Mouse (Mus musculus): ENCODE measurements around the gene Nrxn3. TPM values are rescaled to one million over a fixed set of nuclear protein-coding genes. Genes with fewer than 3 reads are reported as not detected.

Nrxn3 gene
- polyA plus RNA-seq, 1 experiment: 0.47 TPM

- Histone ChIP-seq H3K27me3 (ENCODE audit: control insufficient read depth, insufficient read depth, low read length) (no peaks in the 10 kb centered on the region), H3K4me1 (ENCODE audit: control insufficient read depth, insufficient read depth, insufficient read length, low read length) (no peaks in the 10 kb centered on the region), H3K4me3 (ENCODE audit: low read depth, low read length) (no peak overlapping the region), H3K36me3 (ENCODE audit: control insufficient read depth, insufficient read depth, low read length) (no peaks in the 10 kb centered on the region), H3K27ac (ENCODE audit: insufficient read depth, low read depth, low read length) (no peak overlapping the region)
- TF ChIP-seq CTCF (IDR thresholded peaks at IDR 0.05; ENCODE audit: extremely low read depth, insufficient read length, insufficient replicate concordance, low read depth, low read length) (no peak), POLR2A (IDR thresholded peaks at IDR 0.05; ENCODE audit: low read depth, low read length) (no peak)
- WGBS: 68% methylated on average over 4 of the region's 4 CpGs
Measured at GRCm38 (mm10) chr12:89995392-89995791, 1272.7 kb downstream of the Nrxn3 start.

- TF ChIP-seq POLR2A (IDR thresholded peaks at IDR 0.05; ENCODE audit: low read depth, low read length): no peak
- TF ChIP-seq CTCF (IDR thresholded peaks at IDR 0.05; ENCODE audit: extremely low read depth, insufficient read length, insufficient replicate concordance, low read depth, low read length): no peak
- WGBS: 81% methylated on average over 2 of the region's 2 CpGs
- no peaks in the 10 kb centered on the region for H3K36me3 ChIP-seq (ENCODE audit: control insufficient read depth, insufficient read depth, low read length)
- no peaks in the 10 kb centered on the region for H3K27me3 ChIP-seq (ENCODE audit: control insufficient read depth, insufficient read depth, low read length)
- no peaks in the 10 kb centered on the region for H3K4me1 ChIP-seq (ENCODE audit: control insufficient read depth, insufficient read depth, insufficient read length, low read length)
- no peak overlapping the region for H3K4me3 ChIP-seq (ENCODE audit: low read depth, low read length)
- H3K27ac ChIP-seq (ENCODE audit: insufficient read depth, low read depth, low read length): no peak overlapping the region
Measured at GRCm38 (mm10) chr12:90010280-90010679, 1287.6 kb downstream of the Nrxn3 start.

GRCm38 (mm10) chr12:90013958-90014357, 1291.3 kb downstream of the Nrxn3 start:
- Histone ChIP-seq H3K27ac (ENCODE audit: insufficient read depth, low read depth, low read length) (no peak overlapping the region), H3K4me1 (ENCODE audit: control insufficient read depth, insufficient read depth, insufficient read length, low read length) (no peaks in the 10 kb centered on the region), H3K27me3 (ENCODE audit: control insufficient read depth, insufficient read depth, low read length) (no peaks in the 10 kb centered on the region), H3K4me3 (ENCODE audit: low read depth, low read length) (no peak overlapping the region), H3K36me3 (ENCODE audit: control insufficient read depth, insufficient read depth, low read length) (no peaks in the 10 kb centered on the region)
- WGBS: 64% methylated on average over 2 of the region's 2 CpGs
- no peak for TF ChIP-seq POLR2A (IDR thresholded peaks at IDR 0.05; ENCODE audit: low read depth, low read length)
- no peak for TF ChIP-seq CTCF (IDR thresholded peaks at IDR 0.05; ENCODE audit: extremely low read depth, insufficient read length, insufficient replicate concordance, low read depth, low read length)

GRCm38 (mm10) chr12:90027023-90027422, 1304.3 kb downstream of the Nrxn3 start:
- WGBS: 52% methylated on average over 3 of the region's 3 CpGs
- H3K27ac ChIP-seq (ENCODE audit: insufficient read depth, low read depth, low read length): no peak overlapping the region
- no peaks in the 10 kb centered on the region for H3K36me3 ChIP-seq (ENCODE audit: control insufficient read depth, insufficient read depth, low read length)
- no peak for TF ChIP-seq POLR2A (IDR thresholded peaks at IDR 0.05; ENCODE audit: low read depth, low read length)
- TF ChIP-seq CTCF (IDR thresholded peaks at IDR 0.05; ENCODE audit: extremely low read depth, insufficient read length, insufficient replicate concordance, low read depth, low read length): no peak
- H3K27me3 ChIP-seq (ENCODE audit: control insufficient read depth, insufficient read depth, low read length): no peaks in the 10 kb centered on the region
- H3K4me1 ChIP-seq (ENCODE audit: control insufficient read depth, insufficient read depth, insufficient read length, low read length): no peaks in the 10 kb centered on the region
- no peak overlapping the region for H3K4me3 ChIP-seq (ENCODE audit: low read depth, low read length)

GRCm38 (mm10) chr12:90041038-90041437, 1318.4 kb downstream of the Nrxn3 start:
- H3K4me3 ChIP-seq (ENCODE audit: low read depth, low read length): no peak overlapping the region
- WGBS: 51% methylated on average over 1 of the region's 1 CpGs
- H3K27me3 ChIP-seq (ENCODE audit: control insufficient read depth, insufficient read depth, low read length): no peaks in the 10 kb centered on the region
- no peak overlapping the region for H3K27ac ChIP-seq (ENCODE audit: insufficient read depth, low read depth, low read length)
- no peaks in the 10 kb centered on the region for H3K4me1 ChIP-seq (ENCODE audit: control insufficient read depth, insufficient read depth, insufficient read length, low read length)
- TF ChIP-seq POLR2A (IDR thresholded peaks at IDR 0.05; ENCODE audit: low read depth, low read length): no peak
- TF ChIP-seq CTCF (IDR thresholded peaks at IDR 0.05; ENCODE audit: extremely low read depth, insufficient read length, insufficient replicate concordance, low read depth, low read length): no peak
- no peaks in the 10 kb centered on the region for H3K36me3 ChIP-seq (ENCODE audit: control insufficient read depth, insufficient read depth, low read length)

GRCm38 (mm10) chr12:90056256-90056655, 1333.6 kb downstream of the Nrxn3 start:
- H3K4me3 ChIP-seq (ENCODE audit: low read depth, low read length): no peak overlapping the region
- H3K36me3 ChIP-seq (ENCODE audit: control insufficient read depth, insufficient read depth, low read length): no peaks in the 10 kb centered on the region
- H3K27ac ChIP-seq (ENCODE audit: insufficient read depth, low read depth, low read length): no peak overlapping the region
- TF ChIP-seq POLR2A (IDR thresholded peaks at IDR 0.05; ENCODE audit: low read depth, low read length) (no peak), CTCF (IDR thresholded peaks at IDR 0.05; ENCODE audit: extremely low read depth, insufficient read length, insufficient replicate concordance, low read depth, low read length) (no peak)
- 78% methylated on average over 5 of the region's 5 CpGs for WGBS
- no peaks in the 10 kb centered on the region for H3K27me3 ChIP-seq (ENCODE audit: control insufficient read depth, insufficient read depth, low read length)
- no peaks in the 10 kb centered on the region for H3K4me1 ChIP-seq (ENCODE audit: control insufficient read depth, insufficient read depth, insufficient read length, low read length)

GRCm38 (mm10) chr12:90059786-90060185, 1337.1 kb downstream of the Nrxn3 start:
- no peak overlapping the region for H3K4me3 ChIP-seq (ENCODE audit: low read depth, low read length)
- TF ChIP-seq POLR2A (IDR thresholded peaks at IDR 0.05; ENCODE audit: low read depth, low read length) (no peak), CTCF (IDR thresholded peaks at IDR 0.05; ENCODE audit: extremely low read depth, insufficient read length, insufficient replicate concordance, low read depth, low read length) (no peak)
- H3K4me1 ChIP-seq (ENCODE audit: control insufficient read depth, insufficient read depth, insufficient read length, low read length): no peaks in the 10 kb centered on the region
- WGBS: 80% methylated on average over 3 of the region's 3 CpGs
- H3K27me3 ChIP-seq (ENCODE audit: control insufficient read depth, insufficient read depth, low read length): no peaks in the 10 kb centered on the region
- H3K27ac ChIP-seq (ENCODE audit: insufficient read depth, low read depth, low read length): no peak overlapping the region
- H3K36me3 ChIP-seq (ENCODE audit: control insufficient read depth, insufficient read depth, low read length): no peaks in the 10 kb centered on the region

GRCm38 (mm10) chr12:90061312-90061711, 1338.6 kb downstream of the Nrxn3 start:
- 20% methylated on average over 3 of the region's 3 CpGs for WGBS
- Histone ChIP-seq H3K4me3 (ENCODE audit: low read depth, low read length) (no peak overlapping the region), H3K36me3 (ENCODE audit: control insufficient read depth, insufficient read depth, low read length) (no peaks in the 10 kb centered on the region), H3K27me3 (ENCODE audit: control insufficient read depth, insufficient read depth, low read length) (no peaks in the 10 kb centered on the region), H3K4me1 (ENCODE audit: control insufficient read depth, insufficient read depth, insufficient read length, low read length) (no peaks in the 10 kb centered on the region), H3K27ac (ENCODE audit: insufficient read depth, low read depth, low read length) (no peak overlapping the region)
- TF ChIP-seq POLR2A (IDR thresholded peaks at IDR 0.05; ENCODE audit: low read depth, low read length): no peak
- no peak for TF ChIP-seq CTCF (IDR thresholded peaks at IDR 0.05; ENCODE audit: extremely low read depth, insufficient read length, insufficient replicate concordance, low read depth, low read length)
